13 mouse cellular contexts compared by ENCODE assay signal in the genomic region with DNA sequence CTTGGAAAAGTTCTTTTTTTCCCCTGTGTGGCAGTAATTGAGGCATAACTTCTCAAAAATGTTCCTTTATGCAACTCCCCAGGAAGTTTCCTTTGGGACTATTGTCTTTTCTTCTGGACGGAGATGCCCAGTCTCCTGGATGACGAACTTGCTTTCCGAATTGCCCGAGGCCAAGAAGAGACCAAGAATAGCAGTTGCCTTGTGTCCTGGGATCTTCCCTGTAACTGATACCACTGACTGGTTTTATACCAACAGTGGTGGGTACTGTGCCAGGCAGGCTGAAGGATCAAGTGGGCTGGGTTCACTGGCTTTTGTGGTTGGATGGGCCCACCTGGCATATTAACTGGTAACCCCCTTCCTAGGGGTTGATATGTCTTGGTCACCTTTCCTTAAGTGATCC. TPM values are rescaled to one million over a fixed set of nuclear protein-coding genes. Genes with fewer than 3 reads are reported as not detected.
"Had no signal": no experiment of that assay in that cellular context is flagged by ENCODE, and none has a peak within 500 bp of the region (broad histone marks: within the 10 kb centered on the region; RNA-seq: fewer than 3 reads in every experiment).

No protein-coding gene starts in this region.

- H3K27ac ChIP-seq: layer of hippocampus, adult 2 months; liver, embryonic 13.5 days; lung, embryonic 15.5 days; macrophage; midbrain, embryonic 12.5 days; stomach, postnatal 0 days had no signal

- ATAC-seq: liver, postnatal 0 days had no signal

- H3K4me3 ChIP-seq: layer of hippocampus, adult 2 months; limb, embryonic 12.5 days; liver, embryonic 13.5 days; lung, embryonic 15.5 days; megakaryocyte, embryonic 14.5 days; midbrain, embryonic 12.5 days had no signal

- DNase-seq: liver; liver, embryonic 13.5 days; liver, postnatal 0 days; lung, postnatal 14 days had no signal

- H3K9ac ChIP-seq: limb, embryonic 12.5 days; liver, embryonic 13.5 days; liver, postnatal 0 days; lung, embryonic 15.5 days; midbrain, embryonic 12.5 days had no signal

- H3K36me3 ChIP-seq: liver, embryonic 13.5 days; lung, embryonic 15.5 days had no signal

- H3K4me2 ChIP-seq: limb, embryonic 12.5 days; liver, embryonic 13.5 days; lung, embryonic 15.5 days; midbrain, embryonic 12.5 days had no signal

- H3K9me3 ChIP-seq: limb, embryonic 12.5 days; liver, embryonic 13.5 days; lung, embryonic 15.5 days; megakaryocyte, embryonic 14.5 days; midbrain, embryonic 12.5 days had no signal

- H3K27me3 ChIP-seq: limb, embryonic 12.5 days; liver, embryonic 13.5 days; lung, embryonic 15.5 days; megakaryocyte, embryonic 14.5 days; midbrain, embryonic 12.5 days had no signal

- H3K4me1 ChIP-seq: liver, embryonic 13.5 days; megakaryocyte, embryonic 14.5 days had no signal

RNA-seq across cellular contexts. Expression of a gene that starts 9.3 kb away (rescaled TPM):
- total RNA-seq: monocyte, adult 5-6 weeks; neutrophil, adult 5-6 weeks had no signal
- polyA plus RNA-seq: macrophage had no signal
